Mouse (Mus musculus) naive thymus-derived CD4-positive, alpha-beta T cell, adult 2 months (primary cell): ENCODE data around the gene Osbpl8.
"Not testable (repeated sequence)": the region's sequence is repeated elsewhere in the genome, so short reads cannot be mapped to it uniquely, and the experiment has no call there.

Experiments used
- DNase-seq: peaks from one replicate; pipeline ENCODE4 v3.0.0-alpha.2; 2011; ENCODE audit warnings: low read depth

Osbpl8 gene

GRCm38 (mm10) chr10:111164304-111165218 is at the start of gene Osbpl8:
Gene Osbpl8 (plus strand): TSS chr10:111164752.
- peak; percentile 98 for DNase-seq

DNA sequence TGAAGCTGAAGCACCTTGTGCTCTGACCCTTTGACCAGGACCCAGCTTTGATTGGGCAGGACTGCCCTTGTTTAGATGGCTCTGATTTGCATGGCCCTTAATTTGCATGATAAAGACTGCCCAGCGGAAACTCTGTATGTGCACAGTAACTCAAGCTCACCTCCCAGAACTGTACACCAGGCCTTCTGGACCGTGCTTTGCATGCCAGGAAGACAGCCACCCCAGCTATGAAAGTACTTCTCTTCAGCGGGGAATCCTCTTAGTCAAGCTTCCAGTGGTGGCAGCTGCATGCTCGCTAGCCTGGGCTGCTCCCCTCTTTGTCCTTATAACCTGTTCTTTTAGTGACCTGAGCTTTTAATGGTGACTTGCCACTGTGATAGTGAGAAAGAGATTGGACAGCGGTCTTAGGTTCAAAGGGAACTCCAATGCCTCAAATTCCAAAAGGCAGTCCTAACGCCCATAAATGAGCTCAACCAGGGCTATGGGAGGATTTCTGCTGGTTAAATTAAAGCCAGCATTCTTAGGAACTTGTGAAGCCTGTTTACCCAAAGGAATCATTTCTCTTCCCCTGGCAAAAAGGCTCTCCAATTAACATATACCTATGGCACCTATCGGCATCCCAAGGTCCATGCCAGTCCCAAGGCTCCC is 47.2 kb upstream of the Osbpl8 start:
- DNase-seq = no peak

- DNase-seq = no peak
Observed at GRCm38 (mm10) chr10:111118292-111118691, 46.3 kb upstream of the Osbpl8 start.

DNA sequence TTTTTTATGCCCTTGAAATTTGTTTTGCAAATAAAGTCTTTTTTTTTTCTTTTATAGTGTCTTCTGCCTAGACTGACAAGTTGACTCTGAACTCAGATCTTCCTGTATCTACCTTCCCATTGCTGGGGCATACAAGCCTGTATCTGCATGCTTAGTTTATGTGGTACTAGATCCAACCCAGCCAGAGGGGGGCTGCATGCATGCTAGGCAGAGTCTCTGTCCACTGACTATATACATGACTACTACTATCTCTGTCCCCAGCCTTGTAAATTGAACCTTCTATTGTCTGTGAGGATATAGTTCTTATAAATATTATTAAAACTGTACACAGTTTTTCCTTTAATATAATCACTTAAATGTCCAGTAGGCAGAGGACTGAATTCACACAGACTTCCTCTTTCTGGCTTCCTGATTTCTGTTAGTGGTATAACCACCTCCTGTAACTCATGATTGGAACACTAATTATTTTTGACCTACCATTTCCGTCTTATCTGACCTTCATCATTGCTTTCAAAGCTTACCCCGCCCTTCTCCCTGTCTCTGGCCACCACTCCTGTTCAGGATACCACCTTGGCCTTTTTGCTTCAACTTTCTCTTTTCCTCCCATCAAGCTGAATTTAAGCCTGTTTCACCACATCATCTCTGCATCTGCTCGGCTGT is 45.4 kb upstream of the Osbpl8 start:
- DNase-seq = no peak

DNA sequence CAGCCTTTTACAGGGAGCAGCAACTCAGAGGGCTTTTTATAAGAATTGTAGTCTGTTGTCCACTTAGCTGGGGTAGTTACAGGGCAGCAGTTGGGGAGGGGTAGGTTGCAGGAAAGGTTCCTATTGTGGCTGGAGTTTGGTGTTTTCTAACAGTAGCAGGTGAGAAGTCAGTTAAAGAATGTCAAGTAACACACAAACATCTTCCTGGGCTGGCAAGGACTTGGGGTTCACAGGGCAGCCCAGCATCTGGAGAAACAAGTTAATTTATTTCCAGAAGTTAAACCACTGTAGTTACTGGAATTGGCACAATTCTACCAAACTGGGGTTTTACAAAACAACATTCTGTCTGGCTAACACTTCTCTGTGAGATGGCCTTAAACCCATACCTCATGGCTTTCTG is 44.8 kb upstream of the Osbpl8 start:
- no peak for DNase-seq

DNA sequence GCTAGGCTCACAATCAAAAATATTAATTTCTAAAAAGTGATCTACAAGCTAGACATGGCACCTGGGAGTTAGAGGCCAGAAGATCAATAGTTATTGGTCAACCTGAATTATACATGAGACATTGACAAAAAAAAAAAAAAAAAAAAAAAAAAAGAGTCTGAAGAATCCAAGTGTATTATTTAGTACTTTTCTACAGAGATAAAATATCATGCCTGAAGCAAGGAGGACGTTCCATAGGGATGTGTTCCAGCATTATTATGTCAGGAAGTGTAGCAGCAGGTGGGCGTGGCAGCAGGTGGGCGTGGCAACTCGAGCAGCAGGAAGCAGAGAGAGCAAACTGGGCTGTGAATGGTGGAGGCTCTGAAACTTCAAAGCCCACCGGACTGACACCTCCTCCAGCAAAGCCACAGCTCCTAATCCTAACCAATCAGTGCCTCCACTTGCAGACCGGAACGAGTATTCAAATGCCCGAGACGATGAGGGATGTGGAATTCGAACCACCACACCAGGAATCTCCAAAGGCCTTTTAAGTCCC is 41.6 kb upstream of the Osbpl8 start:
- DNase-seq = no peak

GRCm38 (mm10) chr10:111124175-111124574 is 40.4 kb upstream of the Osbpl8 start:
- DNase-seq = no peak

DNA sequence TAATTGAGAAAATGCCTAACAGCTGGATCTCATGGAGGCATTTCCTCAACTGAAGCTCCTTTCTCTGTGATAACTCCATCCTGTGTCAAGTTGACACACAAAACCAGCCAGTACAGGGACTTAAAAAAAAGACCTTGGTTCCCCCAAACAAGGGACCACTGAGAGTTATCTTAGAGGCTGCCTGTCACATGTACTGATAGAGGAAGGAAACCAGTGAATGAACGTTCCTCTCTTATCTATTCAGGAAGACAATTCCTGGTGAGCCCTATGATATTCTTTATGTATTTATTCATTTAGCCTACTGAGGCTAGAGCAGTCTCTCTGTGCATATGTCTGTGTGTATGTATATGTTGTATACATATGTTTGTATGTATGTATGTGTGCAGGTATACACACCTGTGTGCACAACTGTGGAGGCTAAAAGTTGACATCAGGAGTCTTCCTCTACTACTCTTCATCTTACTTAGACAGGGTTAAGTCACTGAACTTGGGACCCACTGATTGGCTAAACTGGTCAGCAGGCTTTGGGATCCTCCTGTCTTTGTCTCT is 39.7 kb upstream of the Osbpl8 start:
- DNase-seq = no peak

GRCm38 (mm10) chr10:111127388-111127787 is 37.2 kb upstream of the Osbpl8 start:
- no peak for DNase-seq

DNA sequence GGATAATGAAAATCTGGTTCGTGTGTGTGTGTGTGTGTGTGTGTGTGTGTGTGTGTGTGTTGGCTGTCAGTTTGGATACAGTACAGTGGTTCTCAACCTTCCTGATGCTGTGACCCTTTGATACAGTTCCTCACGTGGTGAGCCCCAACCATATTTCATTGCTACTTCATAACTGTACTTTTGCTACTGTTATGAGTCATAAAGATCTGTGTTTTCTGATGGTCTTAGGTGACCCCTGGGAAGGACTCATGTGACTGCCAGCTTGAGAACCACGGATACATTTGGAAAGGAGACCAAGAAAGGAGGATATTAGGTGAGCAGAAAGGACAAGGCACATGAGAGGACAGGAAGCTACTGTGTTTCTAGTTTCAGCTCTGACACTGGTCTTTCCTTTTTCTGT is 36.1 kb upstream of the Osbpl8 start:
- no peak for DNase-seq

- no peak for DNase-seq
Observed at GRCm38 (mm10) chr10:111129867-111130620, 34.5 kb upstream of the Osbpl8 start.

DNA sequence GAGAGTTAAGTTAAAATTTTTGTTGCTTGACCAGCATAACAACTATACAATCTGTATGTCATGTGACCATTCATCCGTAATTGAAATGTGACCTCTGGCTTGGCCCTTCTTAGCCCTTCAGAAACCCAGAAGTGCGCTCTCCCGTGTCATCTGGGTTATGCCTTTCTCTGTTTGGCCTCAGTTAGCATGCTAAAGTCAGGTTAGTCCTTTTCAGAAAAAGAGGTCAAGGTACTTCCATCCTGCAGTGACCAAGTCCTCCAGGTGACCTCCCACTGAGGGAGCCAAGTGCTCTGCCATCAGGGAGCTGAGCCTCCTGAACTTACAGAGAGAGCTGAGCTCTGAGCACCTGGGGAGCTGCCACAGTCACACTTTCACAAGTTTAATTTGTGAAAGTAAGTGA is 33.7 kb upstream of the Osbpl8 start:
- DNase-seq = no peak

DNA sequence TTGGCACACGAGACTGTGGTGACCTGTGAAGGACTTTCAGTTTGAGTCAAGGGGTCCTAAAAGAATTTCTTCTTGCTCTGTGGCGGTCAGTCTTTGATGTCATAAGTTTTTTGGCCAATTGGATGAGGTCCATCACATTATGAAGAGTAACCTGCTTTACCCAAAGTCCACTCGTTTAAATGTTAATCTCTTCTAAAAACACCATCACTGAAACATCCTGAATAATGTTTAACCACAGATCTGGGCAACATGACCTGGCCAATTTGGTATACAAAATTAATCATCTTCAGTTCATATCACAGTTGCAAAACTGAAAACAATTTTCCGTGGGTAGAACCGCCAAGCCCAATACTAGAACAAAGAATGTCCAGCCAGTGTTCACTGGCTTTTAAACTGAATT is 31.3 kb upstream of the Osbpl8 start:
- no peak for DNase-seq

- DNase-seq = no peak
Observed at GRCm38 (mm10) chr10:111133936-111134335, 30.6 kb upstream of the Osbpl8 start.

DNA sequence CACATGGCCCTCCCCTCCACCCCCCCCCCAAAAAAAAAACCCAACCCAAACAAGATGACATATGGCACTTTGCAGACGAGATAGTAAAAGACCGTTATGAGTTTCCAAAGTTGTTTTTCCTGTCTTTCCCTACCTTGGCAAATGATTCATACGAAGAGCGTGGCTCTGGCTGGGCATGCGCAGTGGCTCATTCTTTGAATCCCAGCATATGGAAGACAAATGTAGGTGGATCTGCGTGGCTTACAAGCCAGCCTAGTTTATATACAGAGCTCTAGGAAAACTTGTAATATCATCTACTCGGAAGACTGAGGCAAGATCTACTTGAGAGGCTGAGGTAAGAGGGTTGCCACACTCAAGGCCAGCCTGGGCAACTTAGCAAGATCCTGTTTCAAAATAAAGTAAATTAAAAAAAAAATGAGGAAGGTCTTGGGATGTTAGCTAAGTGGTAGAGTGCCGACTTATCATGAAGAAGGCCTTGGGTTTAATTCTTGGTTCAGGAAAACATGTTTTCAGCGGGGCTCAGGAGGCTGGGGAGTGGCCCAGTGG is 30.1 kb upstream of the Osbpl8 start:
- DNase-seq = no peak

GRCm38 (mm10) chr10:111136306-111136705 is 28.2 kb upstream of the Osbpl8 start:
- DNase-seq = not testable (repeated sequence)

GRCm38 (mm10) chr10:111137905-111138304 is 26.6 kb upstream of the Osbpl8 start:
- no peak for DNase-seq

DNA sequence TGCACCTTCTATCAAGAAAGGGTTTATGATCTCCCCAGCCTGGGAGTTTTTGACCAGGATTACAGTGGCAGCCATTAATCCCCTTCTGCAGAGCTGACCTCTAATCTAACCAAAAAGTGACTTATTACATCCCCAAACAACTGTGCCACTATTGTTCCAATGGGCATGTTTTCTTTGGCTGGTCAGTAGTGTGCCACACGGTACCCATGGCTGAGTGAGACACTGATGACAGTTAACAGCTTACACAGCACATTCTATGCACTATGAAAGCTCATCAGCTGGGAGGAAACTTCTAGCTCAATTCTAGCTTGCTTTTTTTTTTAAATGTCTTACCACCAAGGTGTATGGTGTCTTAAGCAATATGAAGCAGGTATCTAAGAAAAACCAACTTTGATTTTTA is 25.4 kb upstream of the Osbpl8 start:
- no peak for DNase-seq

DNA sequence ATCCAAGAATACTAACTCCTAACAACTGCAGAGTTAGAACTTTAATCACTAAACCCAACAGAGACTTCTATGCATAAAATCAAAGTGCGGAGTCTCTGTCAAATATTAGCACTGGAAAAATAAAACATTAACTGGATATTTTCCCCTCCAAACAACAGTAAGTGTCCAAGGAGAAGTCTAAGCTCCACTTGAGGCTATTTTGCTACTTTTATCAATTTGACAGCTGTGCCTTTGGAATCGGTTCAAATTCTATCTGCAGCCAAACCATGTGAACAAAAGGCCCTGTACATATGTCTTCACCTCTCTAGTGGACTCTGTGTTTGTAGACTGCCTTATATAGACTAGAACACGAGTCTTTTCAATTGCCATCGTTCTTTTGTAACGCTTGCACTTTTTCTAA is 24.7 kb upstream of the Osbpl8 start:
- DNase-seq = no peak

GRCm38 (mm10) chr10:111144371-111144959 is 20.1 kb upstream of the Osbpl8 start:
- DNase-seq = no peak

DNA sequence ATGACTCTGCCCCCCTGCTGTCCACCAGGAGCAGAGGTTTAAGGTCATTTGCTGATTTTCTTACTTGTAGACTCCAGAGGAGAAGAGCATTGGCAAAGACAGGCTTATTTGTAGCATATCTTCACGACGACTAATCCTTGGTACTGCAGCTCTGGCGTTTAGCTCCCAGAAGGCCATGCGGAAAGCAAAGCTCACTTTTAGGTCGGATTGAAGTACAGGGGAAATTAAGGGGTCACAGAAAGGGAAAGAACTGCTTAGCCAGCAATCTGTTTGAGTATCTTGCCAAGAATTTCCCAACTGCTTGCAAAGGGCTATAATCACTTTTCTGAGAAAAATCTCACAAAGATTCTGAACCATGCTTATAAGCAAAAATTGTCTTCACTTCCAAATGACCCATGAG is 14.8 kb upstream of the Osbpl8 start:
- DNase-seq = no peak
